Mouse (Mus musculus) MEL (cell line): ENCODE results near the gene Blm. TPM values are rescaled to one million over a fixed set of nuclear protein-coding genes. Genes with fewer than 3 reads are reported as not detected.

Source experiments
- DNase-seq: peaks from one replicate; pipeline ENCODE4 v3.0.0; 2011; ENCODE audit warnings: low read depth, low spot score
- H3K27ac ChIP-seq: 2 replicates; pipeline ENCODE4 v1.5.1; 2012; ENCODE audit warnings: low read depth, mild to moderate bottlenecking, control low read depth, low read length, moderate library complexity; ENCODE audit not compliant: control insufficient read depth
- H3K27me3 ChIP-seq, 2 experiments: fragments of 150-350 bp in 1 of 2; sonication (generic) in 1 of 2; 2 replicates each; pipeline ENCODE4 v1.6.1; 2012; ENCODE audit warnings: low read length in 2 of 2, mild to moderate bottlenecking in 2 of 2, improper control_type of control experiment in 1 of 2, moderate library complexity in 1 of 2; ENCODE audit not compliant: insufficient read depth in 2 of 2, control insufficient read depth in 1 of 2
- H3K36me3 ChIP-seq, 2 experiments: 2 replicates each; pipeline ENCODE4 v1.6.1; 2012 to 2014; ENCODE audit warnings: low read length in 2 of 2, improper control_type of control experiment in 1 of 2, inconsistent platforms in 1 of 2, mild to moderate bottlenecking in 1 of 2; ENCODE audit not compliant: insufficient read depth in 2 of 2, control insufficient read depth in 1 of 2
- H3K4me1 ChIP-seq, 2 experiments: fragments of 150-350 bp in 1 of 2; sonication (generic) in 1 of 2; 2 replicates each; pipeline ENCODE4 v1.6.1; 2012; ENCODE audit warnings: low read length in 2 of 2, improper control_type of control experiment in 1 of 2, mild to moderate bottlenecking in 1 of 2; ENCODE audit not compliant: insufficient read depth in 2 of 2, control insufficient read depth in 1 of 2
- H3K4me3 ChIP-seq, 2 experiments: fragments of 150-350 bp in 1 of 2; sonication (generic) in 1 of 2; 2 replicates each; pipeline ENCODE4 v1.5.1; 2012; ENCODE audit warnings: low read depth in 2 of 2, low read length in 2 of 2, mild to moderate bottlenecking in 2 of 2, moderate library complexity in 2 of 2, control low read depth in 1 of 2, improper control_type of control experiment in 1 of 2; ENCODE audit not compliant: control insufficient read depth in 1 of 2, insufficient read depth in 1 of 2
- H3K79me2 ChIP-seq: 2 replicates; pipeline ENCODE4 v1.6.1; 2012; ENCODE audit warnings: mild to moderate bottlenecking, low read length, moderate library complexity; ENCODE audit not compliant: control insufficient read depth, poor library complexity, insufficient read depth
- H3K9ac ChIP-seq: 2 replicates; pipeline ENCODE4 v1.6.1; 2012; ENCODE audit warnings: low read depth, mild to moderate bottlenecking, control low read depth, low read length, moderate library complexity; ENCODE audit not compliant: control insufficient read depth, poor library complexity, severe bottlenecking
- H3K9me3 ChIP-seq: fragments of 150-350 bp; sonication (generic); replicated peaks from 2 replicates; pipeline ENCODE4 v1.6.1; 2012; ENCODE audit warnings: mild to moderate bottlenecking, low read length, improper control_type of control experiment, moderate library complexity; ENCODE audit not compliant: insufficient read depth
- BHLHE40 ChIP-seq: IDR thresholded peaks from 2 replicates; pipeline ENCODE4 v1.6.1; 2012; ENCODE audit warnings: low read depth, mild to moderate bottlenecking, inconsistent platforms, low read length, improper control_type of control experiment, borderline replicate concordance
- CHD1 ChIP-seq: IDR thresholded peaks from 2 replicates; pipeline ENCODE4 v1.6.1; 2012; ENCODE audit warnings: low read depth, mild to moderate bottlenecking, inconsistent platforms, low read length, improper control_type of control experiment
- CHD2 ChIP-seq: IDR thresholded peaks from 2 replicates; pipeline ENCODE4 v1.6.1; 2011; ENCODE audit warnings: low read length, improper control_type of control experiment
- GABPA ChIP-seq: IDR thresholded peaks from 2 replicates; pipeline ENCODE4 v1.6.1; 2012; ENCODE audit warnings: low read depth, mild to moderate bottlenecking, inconsistent platforms, low read length, improper control_type of control experiment, moderate library complexity
- GATA1 ChIP-seq: IDR thresholded peaks from 2 replicates; pipeline ENCODE4 v1.6.1; 2011; ENCODE audit warnings: low read depth, low read length, improper control_type of control experiment
- MAFK ChIP-seq: IDR thresholded peaks from 2 replicates; pipeline ENCODE4 v1.6.1; 2011; ENCODE audit warnings: low read depth, mild to moderate bottlenecking, low read length, improper control_type of control experiment, borderline replicate concordance
- MAX ChIP-seq: IDR thresholded peaks from 2 replicates; pipeline ENCODE4 v1.6.1; 2011; ENCODE audit warnings: low read length, improper control_type of control experiment
- MAZ ChIP-seq: IDR thresholded peaks from 2 replicates; pipeline ENCODE4 v1.6.1; 2012; ENCODE audit warnings: low read depth, mild to moderate bottlenecking, inconsistent platforms, low read length, improper control_type of control experiment
- MXI1 ChIP-seq: IDR thresholded peaks from 2 replicates; pipeline ENCODE4 v1.6.1; 2011; ENCODE audit warnings: mild to moderate bottlenecking, low read depth, low read length, improper control_type of control experiment
- NELFE ChIP-seq: IDR thresholded peaks from 2 replicates; pipeline ENCODE4 v1.6.1; 2011; ENCODE audit warnings: low read depth, low read length, improper control_type of control experiment
- POLR2A ChIP-seq, 2 experiments: IDR thresholded peaks; 2 replicates each; pipeline ENCODE4 v1.6.1; 2011 to 2012; ENCODE audit warnings: low read length in 2 of 2, mild to moderate bottlenecking in 2 of 2, control low read depth in 1 of 2, improper control_type of control experiment in 1 of 2, low read depth in 1 of 2, moderate library complexity in 1 of 2; ENCODE audit not compliant: control insufficient read depth in 1 of 2, insufficient read depth in 1 of 2, poor library complexity in 1 of 2
- SIN3A ChIP-seq: IDR thresholded peaks from 2 replicates; pipeline ENCODE4 v1.6.1; 2012; ENCODE audit warnings: low read length, improper control_type of control experiment, inconsistent platforms
- TBP ChIP-seq: IDR thresholded peaks from 2 replicates; pipeline ENCODE4 v1.8.0; 2011; ENCODE audit warnings: low read depth, low read length, improper control_type of control experiment
- TCF12 ChIP-seq: IDR thresholded peaks from 2 replicates; pipeline ENCODE4 v1.6.1; 2014; ENCODE audit warnings: low read depth, mild to moderate bottlenecking, inconsistent platforms, low read length, improper control_type of control experiment, moderate library complexity
- USF1 ChIP-seq: IDR thresholded peaks from 2 replicates; pipeline ENCODE4 v1.6.1; 2014; ENCODE audit warnings: low read depth, mild to moderate bottlenecking, inconsistent platforms, low read length, improper control_type of control experiment, moderate library complexity
- ZC3H11A ChIP-seq: IDR thresholded peaks from 2 replicates; pipeline ENCODE4 v1.6.1; 2012; ENCODE audit warnings: low read depth, mild to moderate bottlenecking, inconsistent platforms, low read length, improper control_type of control experiment
- ZMIZ1 ChIP-seq: IDR thresholded peaks from 2 replicates; pipeline ENCODE4 v1.6.1; 2012; ENCODE audit warnings: low read depth, mild to moderate bottlenecking, inconsistent platforms, low read length, improper control_type of control experiment, moderate library complexity
- ZNF384 ChIP-seq: IDR thresholded peaks from 2 replicates; pipeline ENCODE4 v1.6.1; 2012; ENCODE audit warnings: low read depth, mild to moderate bottlenecking, inconsistent platforms, low read length, improper control_type of control experiment
- polyA plus RNA-seq, 2 experiments: library from polyadenylated mRNA; stranded (reverse) in 1 of 2; unstranded in 1 of 2; fragments of >175 nt in 1 of 2; fragments of >200 nt in 1 of 2; gene quantifications; 2 replicates each; pipeline versions ENCODE4 v1.2.1 to v1.2.4; 2012; ENCODE audit warnings: low replicate concordance in 2 of 2, low read depth in 1 of 2; ENCODE audit not compliant: insufficient read length in 2 of 2, insufficient read depth in 1 of 2, missing spikeins in 1 of 2
- total RNA-seq: library from RNA; depleted of rRNA; stranded (reverse); fragments of 300-350 nt; gene quantifications from 2 replicates; pipeline ENCODE4 v1.2.3, GENCODE M21; 2012

Blm gene
- total and polyA plus RNA-seq, 3 experiments = 28.5 to 83.8 (median 52.0) TPM

DNA sequence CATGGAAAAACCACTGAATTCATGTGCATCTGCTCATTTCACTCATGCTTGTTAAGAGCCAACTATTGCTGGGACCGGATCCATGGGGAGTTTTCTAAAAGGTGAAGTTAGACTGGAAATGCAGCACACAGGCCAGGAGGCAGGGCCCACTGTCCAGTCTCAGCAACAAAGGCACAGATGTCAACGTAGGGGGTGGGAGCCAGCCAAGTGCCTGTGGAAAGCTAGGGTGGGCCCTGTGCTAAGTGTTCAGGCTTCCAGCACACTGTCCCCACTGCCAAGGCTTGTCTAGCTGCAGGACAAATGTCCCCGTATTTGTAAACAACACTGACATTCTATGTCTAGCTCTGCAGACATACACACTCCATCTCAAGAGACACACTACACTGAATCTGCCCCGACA lies 74.0 kb downstream of the Blm start:
- no peaks in the 10 kb centered on the region for H3K79me2 ChIP-seq
- DNase-seq = no peak
- H3K9me3 ChIP-seq = no peaks in the 10 kb centered on the region
- peaks cover 6 to 10% of the 10 kb centered on the region in 2 experiments for H3K36me3 ChIP-seq
- H3K27me3 ChIP-seq = no peaks in the 10 kb centered on the region
- no peak overlapping the region for H3K27ac ChIP-seq
- H3K4me3 ChIP-seq = no peak overlapping the region
- H3K9ac ChIP-seq = no peak overlapping the region
- H3K4me1 ChIP-seq = peaks cover 4 to 8% of the 10 kb centered on the region in 2 experiments
- no peak for TF ChIP-seq ZNF384
- no peak for TF ChIP-seq BHLHE40
- no peak for TF ChIP-seq USF1
- TF ChIP-seq NELFE = no peak
- no peak for TF ChIP-seq CHD1
- no peak for TF ChIP-seq TCF12
- no peak for TF ChIP-seq CHD2
- TF ChIP-seq SIN3A = no peak
- TF ChIP-seq MAX = no peak
- no peak for TF ChIP-seq MXI1
- no peak for TF ChIP-seq MAZ
- TF ChIP-seq MAFK = no peak
- TF ChIP-seq, all 39 proteins: peak for 0

DNA sequence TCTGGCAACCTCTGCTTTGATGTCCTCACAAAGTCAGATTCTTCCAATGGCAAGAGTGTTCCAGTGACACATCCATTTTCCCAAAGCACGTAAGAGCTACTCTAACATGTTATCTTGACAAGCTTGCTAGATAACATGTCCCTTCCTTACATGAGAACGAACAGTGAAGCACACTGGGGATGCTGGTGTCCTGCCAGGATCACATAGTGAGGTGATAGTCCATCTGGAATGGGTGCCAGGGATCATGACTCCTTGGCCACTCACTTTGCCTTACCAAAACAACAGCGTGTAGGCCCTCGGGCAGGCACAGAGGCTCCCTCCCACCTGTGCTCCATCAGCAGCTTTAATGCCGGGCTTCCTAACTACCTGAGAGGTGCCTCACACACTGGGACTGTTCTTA lies 74.7 kb downstream of the Blm start:
- TF ChIP-seq GABPA (no peak), ZC3H11A (no peak), TBP (no peak), GATA1 (no peak), NELFE (no peak), ZMIZ1 (no peak), POLR2A (IDR thresholded peaks at IDR 0.05; ENCODE audit: control insufficient read depth in 1 of 2, insufficient read depth in 1 of 2, low read depth in 1 of 2, low read length in 2 of 2, poor library complexity in 1 of 2) (no peak)
- Histone ChIP-seq H3K27ac (no peak overlapping the region), H3K27me3 (no peaks in the 10 kb centered on the region), H3K9ac (no peak overlapping the region), H3K79me2 (no peaks in the 10 kb centered on the region), H3K36me3 (peaks cover 6 to 15% of the 10 kb centered on the region in 2 experiments), H3K4me3 (no peak overlapping the region), H3K4me1 (peaks cover 7 to 12% of the 10 kb centered on the region in 2 experiments), H3K9me3 (no peaks in the 10 kb centered on the region)
- no peak for DNase-seq
